Mouse (Mus musculus): ENCODE results near the gene Yipf6. TPM values are rescaled to one million over a fixed set of nuclear protein-coding genes. Genes with fewer than 3 reads are reported as not detected.
A peak's percentile ranks its signal among the peaks of the same experiment; 100 is the strongest.

Yipf6 gene
- total and polyA plus RNA-seq, 3 experiments: 19.0 to 20.2 TPM; not detected in 1

- H3K4me3 ChIP-seq (ENCODE audit: control insufficient read depth in 1 of 2, insufficient read depth in 1 of 2, low read depth in 2 of 2, low read length in 2 of 2): peak overlapping the region in 1 of 2 experiments; percentile 47; a peak in 2 of 4 replicates
- peaks cover 0 to 4% of the 10 kb centered on the region in 2 experiments; a peak in 2 of 4 replicates for H3K36me3 ChIP-seq (ENCODE audit: control insufficient read depth in 1 of 2, insufficient read depth in 2 of 2, low read length in 2 of 2)
- H3K9ac ChIP-seq (ENCODE audit: control insufficient read depth, low read depth, low read length, poor library complexity, severe bottlenecking): peak overlapping the region; percentile 18; the same call in 1 of the 2 replicates
- peak overlapping the region; percentile 42 for H3K27ac ChIP-seq (ENCODE audit: control insufficient read depth, low read depth, low read length)
- H3K27me3 ChIP-seq (ENCODE audit: control insufficient read depth in 1 of 2, insufficient read depth in 2 of 2, low read length in 2 of 2): no peaks in the 10 kb centered on the region
- H3K9me3 ChIP-seq (replicated peaks; ENCODE audit: insufficient read depth, low read length): no peaks in the 10 kb centered on the region
- no peaks in the 10 kb centered on the region for H3K79me2 ChIP-seq (ENCODE audit: control insufficient read depth, insufficient read depth, low read length, poor library complexity)
- DNase-seq (ENCODE audit: low read depth, low spot score): peak; percentile 34
- TF ChIP-seq ETS1 (IDR thresholded peaks at IDR 0.05; ENCODE audit: low read depth, low read length) (0 out of 2 replicates have a peak, but pooled peaks have one; percentile 28), EP300 (IDR thresholded peaks at IDR 0.05; ENCODE audit: low read depth in 1 of 2, low read length in 2 of 2) (0 out of 4 replicates have a peak, but pooled peaks of 1 of the 2 experiments have one; percentile 11), MYB (IDR thresholded peaks at IDR 0.05; ENCODE audit: low read depth, low read length) (no peak)
- H3K4me1 ChIP-seq (ENCODE audit: control insufficient read depth in 1 of 2, insufficient read depth in 2 of 2, low read length in 2 of 2): 0 out of 4 replicates have a peak, but pooled peaks cover 0 to 6% of the 10 kb centered on the region in 2 experiments
These were observed 22.2 kb downstream of the Yipf6 start for GRCm38 (mm10) chrX:98958287-98958686.

GRCm38 (mm10) chrX:98959050-98959449 is 22.9 kb downstream of the Yipf6 start:
- H3K9ac ChIP-seq (ENCODE audit: control insufficient read depth, low read depth, low read length, poor library complexity, severe bottlenecking): no peak overlapping the region
- peak overlapping the region in 1 of 2 experiments; percentile 47; a peak in 1 of 4 replicates for H3K4me3 ChIP-seq (ENCODE audit: control insufficient read depth in 1 of 2, insufficient read depth in 1 of 2, low read depth in 2 of 2, low read length in 2 of 2)
- H3K27me3 ChIP-seq (ENCODE audit: control insufficient read depth in 1 of 2, insufficient read depth in 2 of 2, low read length in 2 of 2): no peaks in the 10 kb centered on the region
- H3K9me3 ChIP-seq (replicated peaks; ENCODE audit: insufficient read depth, low read length): no peaks in the 10 kb centered on the region
- TF ChIP-seq BHLHE40 (IDR thresholded peaks at IDR 0.05; ENCODE audit: borderline replicate concordance, low read depth, low read length): no peak
- no peak for TF ChIP-seq RCOR1 (IDR thresholded peaks at IDR 0.05; ENCODE audit: low read depth, low read length)
- no peak for TF ChIP-seq KAT2A (conservative IDR thresholded peaks at IDR 0.05; ENCODE audit: low read depth, low read length)
- TF ChIP-seq MXI1 (IDR thresholded peaks at IDR 0.05; ENCODE audit: low read depth, low read length): 0 out of 2 replicates have a peak, but pooled peaks have one; percentile 21
- no peak for TF ChIP-seq CHD1 (IDR thresholded peaks at IDR 0.05; ENCODE audit: low read depth, low read length)
- no peak for TF ChIP-seq HCFC1 (IDR thresholded peaks at IDR 0.05; ENCODE audit: low read depth, low read length)
- TF ChIP-seq GATA1 (IDR thresholded peaks at IDR 0.05; ENCODE audit: low read depth, low read length): peak; percentile 63
- peak; percentile 33 to 67; a peak in 3 of 4 replicates for TF ChIP-seq EP300 (IDR thresholded peaks at IDR 0.05; ENCODE audit: low read depth in 1 of 2, low read length in 2 of 2)
- TF ChIP-seq POLR2AphosphoS5 (IDR thresholded peaks at IDR 0.05; ENCODE audit: borderline replicate concordance, low read depth, low read length): no peak
- TF ChIP-seq CTCF (IDR thresholded peaks at IDR 0.05 in 2 of 3, conservative IDR thresholded peaks at IDR 0.05 in 1 of 3; ENCODE audit: control insufficient read depth in 1 of 3, insufficient read depth in 1 of 3, low read depth in 2 of 3, low read length in 3 of 3, poor library complexity in 1 of 3, severe bottlenecking in 1 of 3): no peak
- peak; percentile 60; the same call in 1 of the 2 replicates for TF ChIP-seq MYB (IDR thresholded peaks at IDR 0.05; ENCODE audit: low read depth, low read length)
- TF ChIP-seq ZNF384 (IDR thresholded peaks at IDR 0.05; ENCODE audit: low read depth, low read length): 0 out of 2 replicates have a peak, but pooled peaks have one; percentile 6
- no peak for TF ChIP-seq E2F4 (IDR thresholded peaks at IDR 0.05; ENCODE audit: borderline replicate concordance, low read depth, low read length)
- peak; percentile 49; the same call in 1 of the 2 replicates for TF ChIP-seq TCF12 (IDR thresholded peaks at IDR 0.05; ENCODE audit: low read depth, low read length)
- TF ChIP-seq USF2 (IDR thresholded peaks at IDR 0.05; ENCODE audit: borderline replicate concordance in 1 of 2, insufficient read depth in 1 of 2, low read depth in 1 of 2, low read length in 2 of 2): no peak
- peak; percentile 83 for TF ChIP-seq ETS1 (IDR thresholded peaks at IDR 0.05; ENCODE audit: low read depth, low read length)
- no peak for TF ChIP-seq SMC3 (IDR thresholded peaks at IDR 0.05; ENCODE audit: low read depth, low read length)
- TF ChIP-seq CHD2 (IDR thresholded peaks at IDR 0.05; ENCODE audit: low read length): no peak
- TF ChIP-seq TBP (IDR thresholded peaks at IDR 0.05; ENCODE audit: low read depth, low read length): no peak
- TF ChIP-seq SIN3A (IDR thresholded peaks at IDR 0.05; ENCODE audit: low read length): 0 out of 2 replicates have a peak, but pooled peaks have one; percentile 17
- H3K36me3 ChIP-seq (ENCODE audit: control insufficient read depth in 1 of 2, insufficient read depth in 2 of 2, low read length in 2 of 2): peaks cover 0 to 4% of the 10 kb centered on the region in 2 experiments; a peak in 2 of 4 replicates
- 0 out of 4 replicates have a peak, but pooled peaks cover 0 to 6% of the 10 kb centered on the region in 2 experiments for H3K4me1 ChIP-seq (ENCODE audit: control insufficient read depth in 1 of 2, insufficient read depth in 2 of 2, low read length in 2 of 2)
- DNase-seq (ENCODE audit: low read depth, low spot score): peak; percentile 28
- H3K27ac ChIP-seq (ENCODE audit: control insufficient read depth, low read depth, low read length): no peak overlapping the region
- H3K79me2 ChIP-seq (ENCODE audit: control insufficient read depth, insufficient read depth, low read length, poor library complexity): no peaks in the 10 kb centered on the region

Data from MEL (cell line).